Comparison of ENCODE assay signal across 8 mouse cellular contexts in the genomic region with DNA sequence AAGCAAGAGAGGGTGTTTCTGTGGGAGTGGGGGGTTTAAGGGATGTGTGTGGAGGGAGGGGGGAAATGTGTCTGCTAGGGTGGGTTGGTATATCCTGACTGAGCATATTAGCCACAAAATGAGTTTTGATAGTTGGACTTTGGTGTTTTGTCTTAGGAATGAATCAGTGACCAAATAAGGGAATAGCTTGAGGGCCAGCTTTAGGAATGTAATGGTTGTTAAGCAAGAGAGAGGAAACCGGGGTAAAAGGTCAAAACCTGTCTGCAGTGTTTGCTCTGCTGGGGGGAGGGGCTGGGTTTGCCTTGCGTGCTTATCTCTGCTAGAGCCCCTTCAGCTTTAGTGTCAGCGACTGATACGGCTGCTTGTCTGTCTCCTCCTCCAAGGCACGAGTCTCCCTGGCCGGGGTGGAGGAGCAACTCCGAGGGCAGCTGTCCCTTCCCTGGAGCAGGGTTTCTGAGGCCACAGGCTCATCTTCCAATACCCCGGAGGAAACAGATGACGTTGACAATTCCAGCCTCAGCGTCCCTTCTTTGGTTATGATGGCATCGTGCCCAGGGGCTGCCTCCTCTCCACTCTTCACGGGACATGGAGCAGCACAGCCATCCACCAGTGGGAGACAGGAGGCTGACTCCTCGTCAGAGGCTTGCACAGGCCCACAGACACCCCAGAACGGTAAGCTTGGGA. TPM values are rescaled to one million over a fixed set of nuclear protein-coding genes. Genes with fewer than 3 reads are reported as not detected.
A peak's percentile ranks its signal among the peaks of the same experiment; 100 is the strongest.
DNase-seq lines count a peak whose midpoint lies in the region; ATAC-seq lines count a peak whose summit lies in the region.

No protein-coding gene starts in this region.

- DNase-seq in heart, adult 11 months, result peak; percentile 96
- no peak for DNase-seq in heart, postnatal 25 days (ENCODE audit: low spot score)
- peak; percentile 92 to 93 for DNase-seq in kidney, postnatal 25 days
- peak; percentile 76 for DNase-seq in testis, postnatal 10 days (ENCODE audit: low spot score)
- no peak for DNase-seq in layer of hippocampus, adult 9-11 months

- no peaks in the 10 kb centered on the region for H3K9me3 ChIP-seq in heart, embryonic 14.5 days (ENCODE audit: control insufficient read depth, low read length)

- H3K27me3 ChIP-seq in heart, embryonic 14.5 days (ENCODE audit: control insufficient read depth, insufficient read depth, low read length), result no peaks in the 10 kb centered on the region

- H3K4me2 ChIP-seq in heart, embryonic 14.5 days (ENCODE audit: low read length), result peak overlapping the region; percentile 60

- WGBS in heart, embryonic 14.5 days, result 0% methylated on average over 14 of the region's 14 CpGs

- H3K36me3 ChIP-seq in heart, embryonic 14.5 days (ENCODE audit: control insufficient read depth, insufficient read depth, low read length), result peaks cover 11% of the 10 kb centered on the region; the same call in 1 of the 2 replicates

- peak overlapping the region; percentile 65 for H3K9ac ChIP-seq in heart, embryonic 14.5 days (ENCODE audit: low read length)

- H3K4me1 ChIP-seq in heart, embryonic 14.5 days (ENCODE audit: control insufficient read depth in 2 of 2, insufficient read depth in 2 of 2, low read length in 2 of 2), result peaks cover 19 to 28% of the 10 kb centered on the region in 2 experiments

- intact Hi-C loops in heart, postnatal 25 days (cut with DNase I), result loop anchor here (10.0 kb wide), 1 partner anchor 206 kb away; a partner anchor contains a TSS

- peak overlapping the region; percentile 71 to 88 for H3K27ac ChIP-seq in heart, embryonic 14.5 days (replicated peaks in 1 of 2; ENCODE audit: control insufficient read depth in 1 of 2, insufficient read depth in 1 of 2, low read depth in 2 of 2, low read length in 2 of 2)

- ATAC-seq in common myeloid progenitor, adult 5-6 weeks (replicated peaks; ENCODE audit: low read depth, poor library complexity, severe bottlenecking), result peak; percentile 62
- peak; percentile 87 for ATAC-seq in heart, embryonic 14.5 days (ENCODE audit: insufficient number of reproducible peaks, insufficient read depth, low FRiP score, low read depth)
- peak; percentile 81 for ATAC-seq in megakaryocyte progenitor cell, adult 5-6 weeks (replicated peaks; ENCODE audit: poor library complexity)

- H3K4me3 ChIP-seq in heart, embryonic 14.5 days (ENCODE audit: control insufficient read depth in 1 of 2, insufficient read depth in 1 of 2, low read depth in 1 of 2, low read length in 2 of 2), result peak overlapping the region; percentile 7 to 22; a peak in 3 of 4 replicates

RNA-seq across cellular contexts. Expression of a gene that starts 6.3 kb away (rescaled TPM):
- 10 to 100 TPM; 55.3 to 57.1 TPM for total RNA-seq in heart, postnatal 25 days (2021)
- total RNA-seq in common myeloid progenitor, adult 5-6 weeks (2017), result 102 and 108 TPM in 2 replicates
- 0.93 and 1.1 TPM in 2 replicates for polyA plus RNA-seq in heart, embryonic 14.5 days (2014; fragmentation: Nextera tagmentation; extraction: Ambion mirVana)
- 21.3 and 24.4 TPM in 2 replicates for total RNA-seq in megakaryocyte progenitor cell, adult 5-6 weeks (2015)
- 108 and 112 TPM in 2 replicates for total RNA-seq in megakaryocyte progenitor cell, adult 5-6 weeks (2017)

RNA-seq across cellular contexts. Expression of a gene that starts 29.1 kb away (rescaled TPM):
- not detected for total RNA-seq in heart, postnatal 25 days (2021)
- not detected in 2 replicates for total RNA-seq in common myeloid progenitor, adult 5-6 weeks (2017)
- polyA plus RNA-seq in heart, embryonic 14.5 days (2014; fragmentation: Nextera tagmentation; extraction: Ambion mirVana), result 0.23 TPM in 1 of 2 replicates, not detected in the other
- 0.32 TPM in 1 of 2 replicates, not detected in the other for total RNA-seq in megakaryocyte progenitor cell, adult 5-6 weeks (2015)
- total RNA-seq in megakaryocyte progenitor cell, adult 5-6 weeks (2017), result 0.17 and 2.2 TPM in 2 replicates

RNA-seq across cellular contexts. Expression of a gene that starts 50.0 kb away (rescaled TPM):
- 10 to 100 TPM; 68.0 to 75.5 TPM for total RNA-seq in heart, postnatal 25 days (2021)
- total RNA-seq in common myeloid progenitor, adult 5-6 weeks (2017), result 82.1 and 90.0 TPM in 2 replicates
- 186 and 211 TPM in 2 replicates for polyA plus RNA-seq in heart, embryonic 14.5 days (2014; fragmentation: Nextera tagmentation; extraction: Ambion mirVana)
- total RNA-seq in megakaryocyte progenitor cell, adult 5-6 weeks (2015), result 113 and 148 TPM in 2 replicates
- total RNA-seq in megakaryocyte progenitor cell, adult 5-6 weeks (2017), result 157 and 159 TPM in 2 replicates

RNA-seq across cellular contexts. Expression of a gene that starts 52.3 kb away (rescaled TPM):
- 10 to 100 TPM in 1 of 2 experiments, 1 to 10 TPM in 1; 9.7 to 10.6 TPM for total RNA-seq in heart, postnatal 25 days (2021)
- total RNA-seq in common myeloid progenitor, adult 5-6 weeks (2017), result 10.8 and 21.1 TPM in 2 replicates
- polyA plus RNA-seq in heart, embryonic 14.5 days (2014; fragmentation: Nextera tagmentation; extraction: Ambion mirVana), result 3.9 and 4.7 TPM in 2 replicates
- 4.9 and 10.8 TPM in 2 replicates for total RNA-seq in megakaryocyte progenitor cell, adult 5-6 weeks (2015)
- total RNA-seq in megakaryocyte progenitor cell, adult 5-6 weeks (2017), result 20.9 and 30.4 TPM in 2 replicates

Comparison
In these comparisons a context has a peak if more than half of its experiments do, and no peak if none do; other contexts are left out.
1. DNase-seq: peak in heart, adult 11 months (single experiment), kidney, postnatal 25 days (2 of 2) and testis, postnatal 10 days (single experiment); none in heart, postnatal 25 days (single experiment) and layer of hippocampus, adult 9-11 months (single experiment).
2. Peak in every context shown above with its lines, with median percentiles within 50 percentile points of each other: ATAC-seq.